Mouse (Mus musculus): ENCODE data around the gene Eef1akmt2.

The Eef1akmt2 gene

GRCm38 (mm10) chr7:132787496-132788190 is 64.8 kb downstream of the Eef1akmt2 start:
- no peak for DNase-seq (ENCODE audit: low spot score)

GRCm38 (mm10) chr7:132787022-132787421 is 65.5 kb downstream of the Eef1akmt2 start:
- no peak for DNase-seq (ENCODE audit: low spot score)

GRCm38 (mm10) chr7:132786522-132786921 is 66.0 kb downstream of the Eef1akmt2 start:
- DNase-seq (ENCODE audit: low spot score): no peak

GRCm38 (mm10) chr7:132786011-132786410 is 66.5 kb downstream of the Eef1akmt2 start:
- no peak for DNase-seq (ENCODE audit: low spot score)

- no peak for DNase-seq (ENCODE audit: low spot score)
Observed at GRCm38 (mm10) chr7:132784101-132784500, 68.4 kb downstream of the Eef1akmt2 start.

GRCm38 (mm10) chr7:132781850-132782249 is 70.6 kb downstream of the Eef1akmt2 start:
- no peak for DNase-seq (ENCODE audit: low spot score)

GRCm38 (mm10) chr7:132781130-132781814 is 71.2 kb downstream of the Eef1akmt2 start:
- no peak for DNase-seq (ENCODE audit: low spot score)

GRCm38 (mm10) chr7:132780611-132781010 is 71.9 kb downstream of the Eef1akmt2 start:
- no peak for DNase-seq (ENCODE audit: low spot score)

- no peak for DNase-seq (ENCODE audit: low spot score)
Observed at GRCm38 (mm10) chr7:132778630-132779029, 73.8 kb downstream of the Eef1akmt2 start.

GRCm38 (mm10) chr7:132777728-132778453 is 74.6 kb downstream of the Eef1akmt2 start:
- DNase-seq (ENCODE audit: low spot score): no peak

All from testis, postnatal 10 days (tissue).